Mouse (Mus musculus) right cerebral cortex, adult 18-20 months (tissue): ENCODE measurements around the gene Rapgef5.

Experiments
- DNase-seq: peaks from one replicate; pipeline ENCODE4 v3.0.0; 2022; ENCODE audit warnings: mixed read lengths

Rapgef5 gene

GRCm38 (mm10) chr12:117516179-117516578 lies at the start of gene Rapgef5:
Gene Rapgef5 (plus strand): TSS chr12:117516479.
- no peak for DNase-seq

DNA sequence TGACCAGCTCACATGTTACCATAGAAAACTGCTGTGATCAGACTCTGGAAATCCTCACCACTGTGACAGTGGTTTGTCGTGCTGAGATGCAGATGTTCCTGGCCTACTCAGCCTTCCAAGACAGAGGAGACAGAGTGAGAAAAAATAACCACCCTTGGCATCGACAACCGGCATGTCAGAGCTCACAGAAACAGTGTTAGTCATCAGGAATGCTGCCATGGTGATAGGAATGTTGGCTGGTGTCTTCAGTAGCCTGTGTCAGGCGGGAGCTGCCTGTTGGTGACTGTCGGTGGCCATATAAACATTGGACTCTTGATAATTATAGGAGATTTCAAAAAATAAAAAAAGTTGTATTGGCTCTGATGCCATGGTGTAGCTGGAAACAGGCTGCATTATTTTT lies 48.0 kb upstream of the Rapgef5 start:
- peak; percentile 46 for DNase-seq

DNA sequence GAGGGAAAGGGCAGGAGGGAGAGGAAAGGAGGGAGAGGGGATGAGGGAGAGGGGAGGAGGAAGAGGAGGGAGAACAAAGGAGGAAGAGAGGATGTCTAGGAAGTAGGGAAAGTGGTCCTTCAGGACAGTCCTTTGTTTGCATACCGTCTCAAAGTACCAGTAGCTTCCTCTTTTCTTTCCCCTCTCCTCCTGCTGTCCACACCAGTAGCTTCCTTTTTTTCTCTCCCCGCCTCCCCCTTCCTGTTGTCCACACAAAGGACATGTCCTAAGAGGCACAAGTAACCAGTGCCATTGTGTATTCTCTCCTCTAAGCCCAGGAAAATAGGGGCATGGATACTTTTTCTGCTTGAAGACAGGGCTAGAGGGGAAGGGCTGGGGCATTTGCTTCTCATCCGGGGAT lies 37.3 kb upstream of the Rapgef5 start:
- no peak for DNase-seq

GRCm38 (mm10) chr12:117479680-117480079 lies 36.6 kb upstream of the Rapgef5 start:
- no peak for DNase-seq

GRCm38 (mm10) chr12:117480958-117481357 lies 35.3 kb upstream of the Rapgef5 start:
- no peak for DNase-seq

GRCm38 (mm10) chr12:117482665-117483064 lies 33.6 kb upstream of the Rapgef5 start:
- DNase-seq = peak; percentile 68

- no peak for DNase-seq
These were observed 29.9 kb upstream of the Rapgef5 start for GRCm38 (mm10) chr12:117486118-117487057.

DNA sequence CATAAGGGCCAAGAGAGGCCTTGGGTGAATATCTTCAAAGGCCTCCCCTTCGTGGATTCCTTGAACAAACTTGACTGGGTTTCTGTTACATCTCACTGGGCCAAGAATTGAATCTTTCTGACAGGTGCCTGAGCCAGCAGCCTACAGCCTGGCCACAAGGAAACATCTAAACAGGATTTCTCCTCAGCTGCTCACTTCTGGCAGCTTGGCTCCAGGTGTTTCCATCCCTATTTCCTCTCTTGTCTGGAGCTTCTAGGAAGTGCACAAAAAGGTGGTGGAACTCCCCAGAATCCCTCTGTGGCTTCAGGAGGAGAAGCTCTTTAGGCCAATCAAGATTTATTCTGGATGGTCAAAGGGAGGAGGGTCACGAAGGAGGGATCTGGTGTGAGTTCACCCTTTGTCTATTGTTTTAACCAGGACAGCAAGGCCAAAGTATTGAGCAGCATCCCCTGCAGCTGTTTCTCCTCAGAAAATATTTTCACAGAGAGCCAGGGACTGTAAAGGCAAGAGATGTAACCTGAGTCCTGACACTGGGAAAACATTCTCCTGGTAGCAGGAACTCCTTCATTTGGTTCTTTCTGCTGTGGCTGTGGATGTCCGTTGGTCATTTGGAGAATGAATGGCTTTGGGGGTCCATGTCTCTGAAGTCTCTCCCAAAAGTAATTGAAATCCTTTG lies 19.6 kb upstream of the Rapgef5 start:
- no peak for DNase-seq

- DNase-seq = no peak
These were observed 18.9 kb upstream of the Rapgef5 start for GRCm38 (mm10) chr12:117497361-117497760.

DNA sequence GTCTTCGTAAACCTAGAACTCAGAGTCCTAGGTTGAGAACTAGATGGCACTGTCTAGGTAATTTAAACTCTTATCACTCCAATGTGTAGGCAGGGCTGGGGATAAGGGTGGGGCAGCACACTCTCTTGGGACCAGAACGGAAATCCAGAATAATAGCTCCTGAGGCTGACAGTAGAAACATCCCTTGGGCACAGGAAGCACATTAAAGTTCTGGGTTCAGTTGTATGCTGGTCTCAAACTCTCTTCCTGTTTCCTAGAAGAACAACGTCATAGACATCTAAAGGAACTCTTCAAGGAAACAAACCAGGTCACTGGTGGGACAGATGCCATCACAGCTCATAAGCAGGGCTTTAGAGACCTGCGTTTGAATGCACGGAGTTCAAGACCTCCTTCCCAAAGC lies 17.0 kb upstream of the Rapgef5 start:
- DNase-seq = no peak

- DNase-seq = peak; percentile 84
These were observed 15.1 kb upstream of the Rapgef5 start for GRCm38 (mm10) chr12:117501180-117501579.

GRCm38 (mm10) chr12:117502834-117503233 lies 13.4 kb upstream of the Rapgef5 start:
- no peak for DNase-seq

DNA sequence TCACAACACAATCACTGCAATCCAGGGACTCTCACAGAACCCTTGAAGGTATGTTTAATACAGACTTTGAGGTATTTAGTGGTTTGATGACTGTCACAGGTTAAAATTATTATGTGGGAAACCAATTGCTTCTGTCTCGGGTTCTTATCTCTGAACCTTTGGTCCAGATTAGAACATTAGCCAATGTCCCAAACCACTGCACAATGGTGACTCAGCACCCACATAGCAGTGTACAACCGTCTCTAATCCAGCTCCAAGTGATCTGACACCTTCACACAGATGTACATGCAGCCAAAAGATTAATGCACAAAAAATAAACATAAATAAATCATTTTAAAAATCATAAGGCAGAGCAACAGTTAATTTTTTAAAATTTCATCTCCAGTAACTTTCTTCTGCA lies 11.1 kb upstream of the Rapgef5 start:
- DNase-seq = no peak

DNA sequence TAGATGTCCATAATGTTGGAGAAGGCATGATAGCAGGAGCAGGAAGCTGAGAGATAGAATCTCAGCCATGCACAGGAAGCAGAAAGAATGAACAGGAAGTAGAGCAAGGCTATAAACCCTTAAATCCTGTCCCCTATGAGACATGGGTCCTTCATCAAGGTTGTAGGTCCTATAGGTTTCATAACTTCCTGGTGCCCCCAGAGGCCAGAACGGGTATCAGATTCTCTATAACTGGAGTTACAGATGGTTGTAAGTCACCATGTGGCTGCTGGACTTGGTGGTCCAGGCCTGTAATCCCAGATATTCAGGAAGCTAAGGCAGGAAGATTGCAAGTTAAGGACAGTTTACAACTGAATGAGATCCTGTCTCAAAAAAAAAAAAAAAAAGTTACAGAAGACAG lies 8.5 kb upstream of the Rapgef5 start:
- DNase-seq = no peak

DNA sequence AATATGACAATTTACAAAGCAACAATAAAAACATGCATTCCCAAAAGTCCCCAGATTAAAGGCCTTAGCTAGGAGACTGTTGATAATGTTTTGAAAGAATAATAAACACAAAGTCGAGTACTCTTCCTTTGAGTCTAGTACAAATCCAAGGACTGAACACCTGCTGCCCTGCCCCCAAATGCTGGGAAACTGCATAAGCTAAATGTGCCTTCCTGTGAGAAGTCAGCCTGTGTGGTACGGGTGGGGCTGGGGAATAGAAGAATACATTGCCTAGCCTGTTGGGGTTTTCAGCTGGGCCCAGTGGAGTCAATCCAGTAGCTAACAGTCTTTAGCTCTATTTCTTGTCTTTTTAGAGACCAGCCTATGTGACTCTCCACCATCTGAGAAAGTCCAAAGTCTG lies 6.4 kb upstream of the Rapgef5 start:
- DNase-seq = no peak

DNA sequence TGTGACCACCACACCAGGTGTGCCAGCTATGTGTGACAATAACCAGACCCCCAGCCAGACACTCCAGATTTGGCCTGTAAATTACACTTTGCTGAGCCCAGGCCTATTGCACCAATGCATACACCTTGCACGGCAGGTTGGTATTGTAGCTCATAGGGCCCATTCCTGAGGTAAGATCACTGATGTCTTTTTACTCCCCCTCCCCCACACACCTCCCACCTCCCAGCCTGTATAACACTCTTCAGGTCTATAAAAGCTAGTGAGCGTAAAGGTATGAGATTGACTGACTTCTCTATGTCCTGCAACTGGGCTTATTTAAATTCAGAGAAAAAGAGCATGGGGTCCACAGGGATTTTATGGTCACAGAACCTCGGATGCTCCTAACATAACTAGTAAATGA lies 3.8 kb upstream of the Rapgef5 start:
- no peak for DNase-seq

- no peak for DNase-seq
These were observed 2.9 kb upstream of the Rapgef5 start for GRCm38 (mm10) chr12:117513150-117513932.

GRCm38 (mm10) chr12:117517275-117517936 lies 1.1 kb downstream of the Rapgef5 start:
- no peak for DNase-seq

DNA sequence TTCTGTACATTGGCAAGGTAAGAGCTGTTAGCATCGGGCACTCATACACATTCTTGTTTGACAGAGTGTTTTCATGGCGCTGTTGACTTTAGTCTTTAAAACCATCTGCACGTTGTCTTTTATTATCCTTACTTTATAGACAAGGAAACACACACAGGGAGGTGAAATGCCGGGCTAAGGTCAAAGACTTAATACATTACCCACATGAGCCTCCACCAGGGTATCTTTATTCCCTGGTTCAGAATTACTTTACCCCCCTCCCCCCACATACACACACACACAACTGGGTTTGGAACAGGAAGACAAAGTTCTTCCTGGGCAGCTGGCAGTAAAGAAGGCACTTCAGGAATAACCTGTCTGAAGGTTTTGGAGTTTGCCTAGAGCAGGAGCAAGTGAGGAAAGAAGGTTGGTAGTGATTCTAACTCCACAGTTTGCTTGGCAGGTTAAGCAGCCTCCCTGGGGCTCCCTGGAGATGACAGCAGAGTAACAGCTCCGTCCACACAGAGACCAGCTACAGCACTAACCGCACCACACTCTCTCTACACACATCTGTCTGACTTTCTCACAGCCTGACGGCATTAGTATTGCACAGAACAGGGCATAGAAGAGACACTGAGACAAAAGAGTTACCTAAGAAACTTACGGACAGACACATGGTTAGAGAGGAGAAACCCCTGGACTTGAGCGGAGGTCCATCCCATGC lies 8.2 kb downstream of the Rapgef5 start:
- no peak for DNase-seq

DNA sequence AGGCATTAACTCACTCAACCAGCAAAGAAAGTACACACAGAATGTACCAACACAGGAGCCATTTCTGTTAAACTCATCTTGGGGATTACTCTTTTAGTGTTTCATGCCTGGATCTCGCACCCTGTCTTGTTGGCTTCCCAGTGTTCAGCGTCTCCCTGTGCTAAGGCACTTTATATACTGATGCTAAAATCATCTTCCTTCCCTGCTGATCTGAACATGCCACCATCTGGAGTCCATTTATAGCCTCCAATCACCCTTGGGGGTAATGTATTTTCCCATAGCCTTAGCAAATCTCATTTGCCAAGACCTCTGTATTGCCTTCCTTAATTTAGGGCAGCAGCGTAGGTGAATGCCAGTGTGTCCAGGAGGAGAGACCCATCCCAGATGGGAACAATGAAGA lies 11.6 kb downstream of the Rapgef5 start:
- DNase-seq = peak; percentile 53

DNA sequence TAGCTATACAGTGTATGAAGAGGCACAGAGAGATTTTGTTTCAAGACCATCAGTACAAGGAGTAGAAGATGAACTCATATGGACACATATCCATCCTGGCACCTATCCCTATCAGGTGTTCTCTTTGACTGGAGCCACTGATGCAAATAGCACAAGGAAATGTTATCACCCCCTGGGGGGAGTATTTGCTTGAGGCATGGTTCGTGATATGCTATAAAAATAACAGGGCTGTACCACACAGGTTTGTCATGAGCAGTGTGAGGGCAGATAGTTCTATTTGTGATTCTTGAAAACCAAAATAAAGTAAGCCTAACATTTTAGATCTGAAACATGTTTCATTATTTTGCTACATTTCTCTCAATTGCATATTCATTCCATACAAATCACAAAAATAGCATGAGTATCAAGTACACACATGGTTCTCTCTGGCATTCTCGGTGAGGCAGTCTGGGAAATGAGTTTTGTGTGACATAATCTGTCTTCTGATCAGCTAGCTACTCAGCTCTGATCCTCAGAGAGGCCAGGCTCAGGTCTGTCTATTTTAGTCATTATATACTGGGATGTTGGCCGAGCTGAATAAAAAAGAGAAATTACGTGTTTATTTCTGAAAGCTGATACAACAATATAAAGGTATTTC lies 12.3 kb downstream of the Rapgef5 start:
- DNase-seq = peak; percentile 17

DNA sequence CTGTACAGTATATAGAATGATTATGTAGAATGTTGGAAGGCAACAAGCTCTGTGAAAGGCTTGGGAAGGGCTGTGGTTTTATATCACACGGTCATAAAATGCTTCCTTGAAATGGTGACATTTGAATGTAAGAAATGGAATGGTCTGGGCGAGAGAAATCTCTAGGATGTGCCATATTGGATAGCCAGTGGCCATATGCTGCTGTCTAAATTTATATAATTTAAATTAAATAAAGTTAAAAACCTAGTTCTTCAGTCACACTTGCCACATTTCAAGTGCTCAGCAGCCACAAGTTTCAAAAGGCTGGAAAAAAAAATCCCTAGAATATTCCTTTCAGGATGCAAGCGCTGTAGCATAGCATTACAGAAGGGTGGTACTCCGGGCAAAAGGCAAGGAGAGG lies 14.8 kb downstream of the Rapgef5 start:
- peak; percentile 30 for DNase-seq
